Mouse (Mus musculus) embryonic facial prominence, embryonic 14.5 days (tissue): ENCODE measurements around the gene Eif4e1b. TPM values are rescaled to one million over a fixed set of nuclear protein-coding genes. Genes with fewer than 3 reads are reported as not detected.

Experiments
- ATAC-seq: fragments of 200-750 bp; cut with Nextera tagmentation; 2 replicates; pipeline ENCODE4 v1.8.0; 2017; ENCODE audit warnings: low read depth, moderate number of reproducible peaks, moderate TSS enrichment
- DNase-seq: peaks from one replicate; pipeline ENCODE4 v3.0.0-alpha.2; 2015; ENCODE audit warnings: low spot score
- H3K27ac ChIP-seq: fragments of 300-500 bp; sonication (generic); replicated peaks from 2 replicates; pipeline ENCODE4 v1.5.1; 2014; ENCODE audit warnings: low read depth, mild to moderate bottlenecking, low read length, moderate library complexity
- H3K27me3 ChIP-seq: fragments of 300-500 bp; sonication (generic); replicated peaks from 2 replicates; pipeline ENCODE4 v1.6.1; 2014; ENCODE audit warnings: low read length; ENCODE audit not compliant: control insufficient read depth, insufficient read depth
- H3K36me3 ChIP-seq: fragments of 300-500 bp; sonication (generic); 2 replicates; pipeline ENCODE4 v1.6.1; 2014; ENCODE audit warnings: low read length, mixed read lengths; ENCODE audit not compliant: control insufficient read depth, insufficient read depth
- H3K4me1 ChIP-seq: fragments of 300-500 bp; sonication (generic); 2 replicates; pipeline ENCODE4 v1.6.1; 2014; ENCODE audit warnings: antibody characterized with exemption, low read length; ENCODE audit not compliant: control insufficient read depth, insufficient read depth
- H3K4me2 ChIP-seq: fragments of 300-500 bp; sonication (generic); 2 replicates; pipeline ENCODE4 v1.6.1; 2014; ENCODE audit warnings: low read depth, mild to moderate bottlenecking, low read length, moderate library complexity, mixed read lengths
- H3K4me3 ChIP-seq: fragments of 300-500 bp; sonication (generic); 2 replicates; pipeline ENCODE4 v1.5.1; 2014; ENCODE audit warnings: low read depth, mild to moderate bottlenecking, low read length
- H3K9ac ChIP-seq: fragments of 300-500 bp; sonication (generic); 2 replicates; pipeline ENCODE4 v1.6.1; 2014; ENCODE audit warnings: low read depth, mild to moderate bottlenecking, low read length, moderate library complexity, mixed read lengths
- H3K9me3 ChIP-seq: fragments of 300-500 bp; sonication (generic); 2 replicates; pipeline ENCODE4 v1.6.1; 2016; ENCODE audit warnings: low read length; ENCODE audit not compliant: control insufficient read depth
- WGBS: fragments of 180-500 bp; shearing (Covaris S2); extraction: QIAGEN DNeasy Blood & Tissue Kit; methylation state at CpG from one replicate; pipeline ENCODE4 v1.1.7; 2014; 5-methylcytosine and 5-hydroxymethylcytosine counted together
- polyA plus RNA-seq: library from polyadenylated mRNA; unstranded; fragments of >200 nt; fragmentation: Nextera tagmentation; extraction: Ambion mirVana; gene quantifications from 2 replicates; pipeline ENCODE4 v1.2.1, GENCODE M21; 2014

Gene Eif4e1b
- polyA plus RNA-seq, 1 experiment from 2014 or later: not detected

GRCm38 (mm10) chr13:54821931-54822330 is 38.1 kb downstream of the Eif4e1b start:
- no peak for DNase-seq
- Histone ChIP-seq H3K4me3 (no peak overlapping the region), H3K4me2 (no peak overlapping the region), H3K27ac (no peak overlapping the region), H3K27me3 (no peaks in the 10 kb centered on the region), H3K9me3 (no peaks in the 10 kb centered on the region), H3K9ac (no peak overlapping the region), H3K4me1 (peaks cover 8% of the 10 kb centered on the region; the same call in 1 of the 2 replicates), H3K36me3 (no peaks in the 10 kb centered on the region)
- WGBS: 80% methylated on average over 2 of the region's 2 CpGs
- no peak for ATAC-seq

GRCm38 (mm10) chr13:54824111-54824931 is 40.5 kb downstream of the Eif4e1b start:
- WGBS: 16% methylated on average over 23 of the region's 25 CpGs
- H3K4me1 ChIP-seq: peaks cover 8% of the 10 kb centered on the region; the same call in 1 of the 2 replicates
- peak overlapping the region; percentile 17; the same call in 1 of the 2 replicates for H3K4me3 ChIP-seq
- no peak overlapping the region for H3K27ac ChIP-seq
- peak overlapping the region; percentile 50 for H3K4me2 ChIP-seq
- peak; percentile 41; the same call in 1 of the 2 replicates for ATAC-seq
- H3K36me3 ChIP-seq: no peaks in the 10 kb centered on the region
- H3K27me3 ChIP-seq: no peaks in the 10 kb centered on the region
- no peaks in the 10 kb centered on the region for H3K9me3 ChIP-seq
- H3K9ac ChIP-seq: no peak overlapping the region
- peak; percentile 21 for DNase-seq

GRCm38 (mm10) chr13:54827992-54828391 is 44.2 kb downstream of the Eif4e1b start:
- no peak overlapping the region for H3K4me2 ChIP-seq
- H3K4me1 ChIP-seq: peaks cover 8% of the 10 kb centered on the region; the same call in 1 of the 2 replicates
- ATAC-seq (no peak), DNase-seq (no peak)
- no peak overlapping the region for H3K27ac ChIP-seq
- H3K9ac ChIP-seq: no peak overlapping the region
- no peak overlapping the region for H3K4me3 ChIP-seq
- no peaks in the 10 kb centered on the region for H3K27me3 ChIP-seq
- 54% methylated on average over 7 of the region's 7 CpGs for WGBS
- no peaks in the 10 kb centered on the region for H3K9me3 ChIP-seq
- no peaks in the 10 kb centered on the region for H3K36me3 ChIP-seq

- ATAC-seq: no peak
- DNase-seq: peak; percentile 38
Observed at GRCm38 (mm10) chr13:54828508-54828907, 44.7 kb downstream of the Eif4e1b start.

GRCm38 (mm10) chr13:54829450-54829849 is 45.7 kb downstream of the Eif4e1b start:
- peaks cover 6% of the 10 kb centered on the region; the same call in 1 of the 2 replicates for H3K4me1 ChIP-seq
- H3K9ac ChIP-seq: no peak overlapping the region
- no peaks in the 10 kb centered on the region for H3K9me3 ChIP-seq
- no peak overlapping the region for H3K4me2 ChIP-seq
- DNase-seq: peak; percentile 36
- H3K27me3 ChIP-seq: no peaks in the 10 kb centered on the region
- H3K27ac ChIP-seq: no peak overlapping the region
- 2% methylated on average over 13 of the region's 13 CpGs for WGBS
- no peaks in the 10 kb centered on the region for H3K36me3 ChIP-seq
- no peak overlapping the region for H3K4me3 ChIP-seq
- ATAC-seq: no peak

More at GRCm38 (mm10) chr13:54828508-54828907, 44.7 kb downstream of the Eif4e1b start:
- Histone ChIP-seq H3K4me2 (no peak overlapping the region), H3K27me3 (no peaks in the 10 kb centered on the region), H3K27ac (no peak overlapping the region), H3K9ac (no peak overlapping the region), H3K36me3 (no peaks in the 10 kb centered on the region), H3K4me1 (peaks cover 8% of the 10 kb centered on the region; the same call in 1 of the 2 replicates), H3K9me3 (no peaks in the 10 kb centered on the region), H3K4me3 (no peak overlapping the region)
- 54% methylated on average over 6 of the region's 6 CpGs for WGBS

- H3K9ac ChIP-seq: no peak overlapping the region
- no peak overlapping the region for H3K4me2 ChIP-seq
- no peaks in the 10 kb centered on the region for H3K9me3 ChIP-seq
- no peak overlapping the region for H3K27ac ChIP-seq
- H3K4me1 ChIP-seq: peaks cover 10% of the 10 kb centered on the region; the same call in 1 of the 2 replicates
- no peak for ATAC-seq
- DNase-seq: no peak
- no peaks in the 10 kb centered on the region for H3K27me3 ChIP-seq
- H3K4me3 ChIP-seq: no peak overlapping the region
- 77% methylated on average over 13 of the region's 14 CpGs for WGBS
- no peaks in the 10 kb centered on the region for H3K36me3 ChIP-seq
Observed at GRCm38 (mm10) chr13:54836351-54837030, 52.7 kb downstream of the Eif4e1b start.

- WGBS: 62% methylated on average over 5 of the region's 5 CpGs
- peaks cover 10% of the 10 kb centered on the region; the same call in 1 of the 2 replicates for H3K4me1 ChIP-seq
- H3K36me3 ChIP-seq: no peaks in the 10 kb centered on the region
- no peak overlapping the region for H3K27ac ChIP-seq
- no peak overlapping the region for H3K4me2 ChIP-seq
- no peak overlapping the region for H3K9ac ChIP-seq
- no peaks in the 10 kb centered on the region for H3K27me3 ChIP-seq
- H3K9me3 ChIP-seq: no peaks in the 10 kb centered on the region
- no peak for ATAC-seq
- DNase-seq: no peak
- H3K4me3 ChIP-seq: no peak overlapping the region
Observed at GRCm38 (mm10) chr13:54837061-54837460, 53.3 kb downstream of the Eif4e1b start.

- 6% methylated on average over 9 of the region's 9 CpGs for WGBS
- DNase-seq (peak; percentile 23), ATAC-seq (no peak)
- Histone ChIP-seq H3K27ac (no peak overlapping the region), H3K9me3 (no peaks in the 10 kb centered on the region), H3K36me3 (no peaks in the 10 kb centered on the region), H3K9ac (no peak overlapping the region), H3K4me3 (no peak overlapping the region), H3K4me2 (peak overlapping the region; percentile 21; the same call in 1 of the 2 replicates), H3K4me1 (peaks cover 10% of the 10 kb centered on the region; the same call in 1 of the 2 replicates), H3K27me3 (no peaks in the 10 kb centered on the region)
Observed at GRCm38 (mm10) chr13:54837471-54837889, 53.7 kb downstream of the Eif4e1b start.
